Mouse (Mus musculus) neural tube, embryonic 15.5 days (tissue): Measurements from ENCODE around the gene Olfr2. TPM values are rescaled to one million over a fixed set of nuclear protein-coding genes. Genes with fewer than 3 reads are reported as not detected.
"Not testable (repeated sequence)": the region's sequence is repeated elsewhere in the genome, so short reads cannot be mapped to it uniquely, and the experiment has no call there.

Experiments used
- ATAC-seq: fragments of 200-750 bp; cut with Nextera tagmentation; 2 replicates; pipeline ENCODE4 v1.8.0; 2017; ENCODE audit warnings: mild to moderate bottlenecking, moderate TSS enrichment, moderate library complexity; ENCODE audit not compliant: low FRiP score
- H3K27ac ChIP-seq: fragments of 300-500 bp; sonication (generic); replicated peaks from 2 replicates; pipeline ENCODE4 v1.5.1; 2015; ENCODE audit warnings: mild to moderate bottlenecking, inconsistent platforms
- H3K27me3 ChIP-seq: fragments of 300-500 bp; sonication (generic); replicated peaks from 2 replicates; pipeline ENCODE4 v1.6.1; 2015; ENCODE audit warnings: inconsistent platforms
- H3K36me3 ChIP-seq: fragments of 300-500 bp; sonication (generic); 2 replicates; pipeline ENCODE4 v1.6.1; 2015; ENCODE audit warnings: inconsistent platforms
- H3K4me1 ChIP-seq: fragments of 300-500 bp; sonication (generic); 2 replicates; pipeline ENCODE4 v1.6.1; 2015; ENCODE audit warnings: inconsistent platforms
- H3K4me2 ChIP-seq: fragments of 300-500 bp; sonication (generic); 2 replicates; pipeline ENCODE4 v1.6.1; 2015; ENCODE audit warnings: inconsistent platforms, mild to moderate bottlenecking, moderate library complexity
- H3K4me3 ChIP-seq: fragments of 300-500 bp; sonication (generic); replicated peaks from 2 replicates; pipeline ENCODE4 v1.5.1; 2015; ENCODE audit warnings: mild to moderate bottlenecking, inconsistent platforms
- H3K9ac ChIP-seq: fragments of 300-500 bp; sonication (generic); replicated peaks from 2 replicates; pipeline ENCODE4 v1.6.1; 2015; ENCODE audit warnings: mild to moderate bottlenecking, inconsistent platforms
- H3K9me3 ChIP-seq: fragments of 300-500 bp; sonication (generic); replicated peaks from 2 replicates; pipeline ENCODE4 v1.6.1; 2016; ENCODE audit warnings: inconsistent platforms
- WGBS: fragments of 180-500 bp; shearing (Covaris S2); methylation state at CpG from one replicate; pipeline ENCODE4 v1.1.7; 2015; ENCODE audit warnings: mixed read lengths; 5-methylcytosine and 5-hydroxymethylcytosine counted together
- polyA plus RNA-seq: library from polyadenylated mRNA; unstranded; fragments of >200 nt; fragmentation: Nextera tagmentation; extraction: Ambion mirVana; gene quantifications from 2 replicates; pipeline ENCODE4 v1.2.1, GENCODE M21; 2015

The Olfr2 gene
- polyA plus RNA-seq = not detected in 2 replicates

DNA sequence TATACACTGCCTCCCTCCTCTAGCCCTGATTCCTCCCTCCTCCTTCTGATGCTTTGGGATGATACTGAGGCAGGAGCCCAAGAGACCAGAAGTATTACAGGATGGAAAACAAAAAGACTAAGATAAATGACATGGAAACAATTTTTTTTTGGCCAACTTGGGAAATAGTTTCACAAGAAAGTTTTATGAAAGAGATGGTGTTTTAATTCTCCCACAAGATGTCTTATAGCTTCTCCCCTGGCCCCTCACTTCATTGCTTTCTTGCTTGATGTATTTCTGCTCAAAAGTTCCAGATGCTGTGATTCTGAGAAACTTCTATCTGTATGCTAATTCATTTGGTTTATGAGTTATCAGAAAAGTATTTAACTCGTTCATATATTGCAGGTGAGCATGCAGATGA, at the start of gene Olfr2:
Olfr2 (minus strand) TSS at position 101 of the 400 bp plus-strand sequence.
- H3K4me2 ChIP-seq = no peak within 1 kb of the TSS
- no peaks in the 10 kb centered on the region for H3K27me3 ChIP-seq
- H3K4me3 ChIP-seq = no peak within 1 kb of the TSS
- no peaks in the 10 kb centered on the region for H3K4me1 ChIP-seq
- no peaks in the 10 kb centered on the region for H3K36me3 ChIP-seq
- no peaks in the 10 kb centered on the region for H3K9me3 ChIP-seq
- WGBS = 60% methylated on average over 1 of the region's 1 CpGs
- H3K9ac ChIP-seq = no peak within 1 kb of the TSS
- H3K27ac ChIP-seq = no peak within 1 kb of the TSS
- no peak for ATAC-seq

DNA sequence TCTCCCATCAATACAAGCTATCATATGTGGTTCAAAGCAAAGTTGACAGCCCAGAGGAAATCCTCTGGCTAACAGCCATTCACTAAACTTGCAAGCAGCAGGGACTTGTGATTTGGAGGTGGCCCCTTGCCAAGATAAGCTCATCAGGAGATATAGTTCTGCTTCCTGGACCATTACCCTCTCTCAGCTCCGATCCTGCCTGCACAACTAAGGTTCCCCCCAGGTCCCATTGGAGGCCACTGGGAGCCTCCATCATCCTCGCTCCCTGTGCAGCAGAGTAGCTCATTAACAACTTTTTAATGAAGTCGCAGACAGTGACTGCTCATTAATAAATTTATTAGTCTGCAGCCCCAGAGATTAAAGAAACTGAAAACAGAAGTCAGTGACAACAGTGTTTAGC, 41.7 kb upstream of the Olfr2 start:
- Histone ChIP-seq H3K27me3 (no peaks in the 10 kb centered on the region), H3K36me3 (no peaks in the 10 kb centered on the region), H3K4me3 (no peak overlapping the region), H3K4me1 (no peaks in the 10 kb centered on the region), H3K4me2 (no peak overlapping the region), H3K9me3 (no peaks in the 10 kb centered on the region), H3K27ac (no peak overlapping the region), H3K9ac (no peak overlapping the region)
- 0 out of 2 replicates have a peak, but pooled peaks have one; percentile 41 for ATAC-seq
- 40% methylated on average over 3 of the region's 3 CpGs for WGBS

DNA sequence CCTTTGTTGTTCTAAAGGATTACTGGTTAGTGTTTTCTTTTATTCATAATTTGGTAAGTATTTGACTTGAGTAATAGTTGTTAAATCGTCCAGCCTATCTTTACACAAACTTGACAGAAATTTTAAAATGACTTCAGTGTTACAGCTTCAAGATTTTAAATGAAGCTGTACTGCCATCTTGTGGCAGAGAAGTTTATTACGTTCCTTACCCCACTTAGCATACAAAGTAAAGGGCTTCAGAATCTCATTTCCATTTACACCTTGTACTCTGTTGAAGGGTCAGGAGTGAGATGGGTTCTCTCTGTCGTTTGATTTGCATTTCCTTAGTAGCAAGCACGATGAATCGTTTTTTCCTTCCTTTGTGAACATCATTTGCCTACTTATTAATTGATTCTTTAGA, 40.0 kb upstream of the Olfr2 start:
- 5% methylated on average over 5 of the region's 5 CpGs for WGBS
- no peaks in the 10 kb centered on the region for H3K9me3 ChIP-seq
- no peaks in the 10 kb centered on the region for H3K36me3 ChIP-seq
- no peak overlapping the region for H3K9ac ChIP-seq
- no peaks in the 10 kb centered on the region for H3K4me1 ChIP-seq
- peak; percentile 79; the same call in 1 of the 2 replicates for ATAC-seq
- no peak overlapping the region for H3K4me3 ChIP-seq
- H3K4me2 ChIP-seq = no peak overlapping the region
- no peaks in the 10 kb centered on the region for H3K27me3 ChIP-seq
- H3K27ac ChIP-seq = no peak overlapping the region

DNA sequence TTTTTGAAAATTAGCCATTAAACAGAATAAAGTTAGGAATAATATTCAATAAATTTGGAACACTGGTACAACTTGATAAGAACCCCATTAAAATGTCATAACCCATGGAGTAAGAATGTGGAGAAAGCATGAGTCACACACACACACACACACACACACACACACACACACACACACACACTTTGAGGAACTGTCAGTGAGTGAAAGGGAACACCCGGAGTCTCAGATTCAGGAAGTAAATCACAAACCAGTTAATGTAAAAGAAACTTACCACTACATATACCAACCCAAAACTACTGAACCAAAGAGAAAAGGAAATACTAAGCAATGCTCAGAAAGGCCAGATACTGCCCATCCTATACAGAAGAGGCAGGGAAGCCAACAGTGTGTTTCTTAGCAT, 38.5 kb upstream of the Olfr2 start:
- Histone ChIP-seq H3K27me3 (no peaks in the 10 kb centered on the region), H3K9ac (no peak overlapping the region), H3K4me1 (no peaks in the 10 kb centered on the region), H3K4me3 (no peak overlapping the region), H3K36me3 (no peaks in the 10 kb centered on the region), H3K4me2 (no peak overlapping the region), H3K27ac (no peak overlapping the region), H3K9me3 (no peaks in the 10 kb centered on the region)
- ATAC-seq = no peak
- WGBS = 78% methylated on average over 1 of the region's 1 CpGs

DNA sequence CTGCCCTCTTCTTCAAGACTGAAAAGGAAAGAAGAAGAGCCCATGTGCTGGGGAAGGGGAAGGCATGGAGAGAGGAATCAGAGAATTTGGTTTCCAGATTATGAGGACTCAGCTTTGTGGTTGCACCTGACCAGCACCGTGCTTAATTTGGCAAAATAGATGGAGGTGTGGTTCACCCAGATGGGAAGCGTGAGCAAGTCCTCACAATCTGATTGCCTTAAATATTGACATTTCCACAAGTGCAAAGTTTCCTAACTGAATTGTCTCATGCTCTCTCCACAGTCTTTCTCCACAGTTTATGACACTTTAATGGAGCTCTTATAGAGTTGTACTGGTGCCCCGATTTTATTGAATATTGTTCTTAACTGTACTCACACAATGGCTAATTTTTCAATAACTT, 37.3 kb upstream of the Olfr2 start:
- Histone ChIP-seq H3K9me3 (no peaks in the 10 kb centered on the region), H3K4me2 (no peak overlapping the region), H3K9ac (no peak overlapping the region), H3K36me3 (no peaks in the 10 kb centered on the region), H3K27ac (no peak overlapping the region), H3K4me3 (no peak overlapping the region), H3K27me3 (no peaks in the 10 kb centered on the region), H3K4me1 (no peaks in the 10 kb centered on the region)
- WGBS = 88% methylated on average over 3 of the region's 3 CpGs
- ATAC-seq = no peak

DNA sequence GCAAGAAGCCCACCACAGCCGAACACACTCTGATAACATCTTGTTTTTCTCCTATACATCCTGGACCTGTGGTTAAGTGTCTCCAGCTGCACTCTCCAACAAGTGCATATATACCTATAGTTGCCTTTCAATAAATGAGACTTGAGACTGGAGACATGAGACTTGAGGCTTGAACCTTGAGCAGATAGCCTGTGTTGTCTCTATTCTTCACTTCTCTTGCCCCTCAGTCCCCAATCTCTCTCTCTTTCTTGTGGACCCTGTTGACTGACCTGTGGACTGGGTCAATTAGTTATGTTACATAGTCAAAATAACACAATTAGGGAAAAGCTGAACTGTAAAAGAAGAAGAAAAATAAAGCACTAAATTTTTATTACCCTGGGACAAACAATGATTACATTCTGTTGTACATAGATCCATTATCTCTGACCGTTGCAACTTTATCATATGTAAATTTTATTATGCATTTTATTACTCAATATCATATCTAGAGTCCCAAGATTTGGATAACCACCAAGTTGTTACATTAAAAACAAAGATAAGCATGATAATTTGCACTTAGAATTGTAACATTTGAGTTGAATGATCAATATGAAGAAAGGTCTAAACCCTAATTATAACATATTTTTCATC, 34.2 kb upstream of the Olfr2 start:
- no peak for ATAC-seq
- WGBS = 79% methylated on average over 2 of the region's 2 CpGs
- Histone ChIP-seq H3K9me3 (no peaks in the 10 kb centered on the region), H3K4me2 (no peak overlapping the region), H3K36me3 (no peaks in the 10 kb centered on the region), H3K27ac (no peak overlapping the region), H3K4me1 (no peaks in the 10 kb centered on the region), H3K27me3 (no peaks in the 10 kb centered on the region), H3K9ac (no peak overlapping the region), H3K4me3 (no peak overlapping the region)

DNA sequence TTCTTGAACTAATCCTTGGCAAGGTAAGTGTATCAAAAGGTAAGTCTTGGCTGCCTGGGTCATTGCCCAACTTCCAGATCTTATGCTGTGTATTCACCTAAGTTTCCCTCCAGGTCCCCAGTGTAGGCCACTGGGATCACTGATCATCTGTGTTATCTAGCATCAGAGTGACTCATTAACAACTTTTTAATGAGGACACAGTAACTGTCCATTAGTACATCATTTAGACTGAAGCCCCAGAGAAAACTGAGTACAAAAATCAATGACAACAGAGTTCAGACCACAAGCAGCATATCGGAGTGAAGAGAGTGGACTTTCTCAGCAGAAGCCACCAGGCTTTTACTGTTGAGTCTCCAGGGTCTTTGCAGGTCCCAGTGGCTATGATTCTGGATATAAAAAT, 25.0 kb upstream of the Olfr2 start, which contains the start of gene Olfr713:
Olfr713 (plus strand) TSS at position 301 of the 400 bp plus-strand sequence.
- ATAC-seq = no peak
- Histone ChIP-seq H3K4me1 (no peaks in the 10 kb centered on the region), H3K9ac (no peak within 1 kb of the TSS), H3K4me3 (no peak within 1 kb of the TSS), H3K9me3 (no peaks in the 10 kb centered on the region), H3K27ac (no peak within 1 kb of the TSS), H3K36me3 (no peaks in the 10 kb centered on the region), H3K4me2 (no peak within 1 kb of the TSS), H3K27me3 (no peaks in the 10 kb centered on the region)
- WGBS = 89% methylated on average over 1 of the region's 1 CpGs

DNA sequence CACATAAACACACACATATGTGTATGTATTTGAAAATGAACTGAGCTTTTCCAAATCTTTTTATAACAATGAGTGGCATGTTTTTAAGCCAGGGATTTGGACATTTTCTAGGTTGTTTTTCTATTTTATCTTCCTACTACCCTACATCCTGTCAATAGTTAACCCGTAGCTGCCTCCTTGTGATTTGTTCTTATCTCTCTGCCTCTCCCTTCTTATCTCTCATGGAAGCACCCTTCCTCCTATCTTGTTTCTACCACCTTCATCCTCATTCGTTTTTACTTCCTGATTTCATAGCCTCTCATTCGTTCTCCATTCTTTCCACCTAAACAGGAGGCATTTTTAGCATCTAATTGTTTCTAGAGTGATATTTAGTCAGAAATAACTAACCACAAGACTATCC, 1.7 kb downstream of the Olfr2 start:
- Histone ChIP-seq H3K4me1 (no peaks in the 10 kb centered on the region), H3K27ac (no peak overlapping the region), H3K4me3 (no peak overlapping the region), H3K9ac (no peak overlapping the region), H3K4me2 (no peak overlapping the region), H3K9me3 (no peaks in the 10 kb centered on the region), H3K36me3 (no peaks in the 10 kb centered on the region), H3K27me3 (no peaks in the 10 kb centered on the region)
- ATAC-seq = no peak
- WGBS = 76% methylated on average over 3 of the region's 3 CpGs

DNA sequence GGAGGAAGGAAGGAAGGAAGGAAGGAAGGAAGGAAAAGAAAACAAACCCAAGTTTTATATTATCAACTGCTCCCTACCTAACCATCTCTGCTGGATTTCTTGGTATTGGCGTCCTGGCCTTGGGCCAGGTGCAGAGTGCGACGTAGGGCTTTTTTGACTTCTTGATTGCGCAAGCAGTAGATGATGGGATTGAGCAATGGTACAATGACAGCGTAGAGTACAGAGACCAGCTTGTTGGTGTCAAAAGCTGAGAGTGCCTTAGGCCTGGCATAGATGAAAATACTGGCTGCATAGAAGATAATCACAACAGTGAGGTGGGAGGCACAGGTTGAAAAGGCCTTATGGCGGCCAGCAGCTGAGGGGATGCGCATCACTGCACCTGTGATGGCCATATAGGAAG, 5.1 kb downstream of the Olfr2 start:
- H3K27me3 ChIP-seq = no peaks in the 10 kb centered on the region
- H3K4me1 ChIP-seq = no peaks in the 10 kb centered on the region
- no peaks in the 10 kb centered on the region for H3K9me3 ChIP-seq
- no peak overlapping the region for H3K4me3 ChIP-seq
- WGBS = 92% methylated on average over 7 of the region's 7 CpGs
- H3K9ac ChIP-seq = no peak overlapping the region
- ATAC-seq = no peak
- no peaks in the 10 kb centered on the region for H3K36me3 ChIP-seq
- H3K27ac ChIP-seq = no peak overlapping the region
- H3K4me2 ChIP-seq = no peak overlapping the region

DNA sequence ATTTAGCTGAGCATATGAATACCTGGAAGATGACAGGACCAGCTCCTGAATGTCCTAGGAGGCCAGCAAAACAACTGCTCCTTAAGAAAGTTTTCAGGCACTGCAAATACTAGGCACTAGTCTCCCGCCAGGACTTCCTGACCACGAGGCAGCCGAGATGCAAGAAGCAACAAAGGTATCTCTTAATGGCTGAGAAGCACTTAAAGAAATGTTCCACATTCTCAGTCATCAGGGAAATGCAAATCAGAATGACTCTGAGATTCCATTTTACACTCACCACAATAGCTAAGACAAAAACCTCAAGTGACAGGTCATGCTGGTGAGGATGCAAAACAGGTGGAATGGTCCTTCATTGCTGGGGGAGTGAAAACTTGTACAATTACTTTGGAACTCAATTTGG, 20.6 kb downstream of the Olfr2 start:
- Histone ChIP-seq H3K4me3 (no peak overlapping the region), H3K4me1 (no peaks in the 10 kb centered on the region), H3K27ac (no peak overlapping the region), H3K9ac (no peak overlapping the region), H3K4me2 (no peak overlapping the region), H3K36me3 (no peaks in the 10 kb centered on the region), H3K9me3 (no peaks in the 10 kb centered on the region; the same call in 1 of the 2 replicates), H3K27me3 (no peaks in the 10 kb centered on the region)
- 94% methylated on average over 3 of the region's 3 CpGs for WGBS
- no peak for ATAC-seq

DNA sequence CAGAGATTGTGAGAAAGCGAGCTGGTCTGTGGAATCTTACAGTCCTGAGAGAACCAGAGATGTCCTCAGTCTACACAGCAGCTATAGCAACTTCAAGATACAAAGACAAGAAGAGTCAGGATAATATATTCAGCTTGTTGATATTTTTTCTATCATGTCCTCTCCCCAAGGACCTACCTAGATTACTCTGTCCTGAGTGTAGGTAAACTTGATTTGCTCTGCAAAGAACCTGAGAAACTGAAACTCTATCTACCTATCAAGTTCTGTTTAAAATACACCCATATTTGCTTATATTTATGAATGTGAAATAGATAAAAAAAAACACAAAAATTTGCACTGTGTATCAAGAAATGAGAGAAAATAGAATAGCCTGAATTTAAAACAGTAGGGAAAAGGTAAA, 30.5 kb downstream of the Olfr2 start, which contains the start of gene Olfr711:
Olfr711 (minus strand) TSS at position 101 of the 400 bp plus-strand sequence.
- Histone ChIP-seq H3K27me3 (no peaks in the 10 kb centered on the region), H3K9ac (no peak within 1 kb of the TSS), H3K4me1 (no peaks in the 10 kb centered on the region), H3K27ac (no peak within 1 kb of the TSS), H3K4me3 (no peak within 1 kb of the TSS), H3K36me3 (no peaks in the 10 kb centered on the region), H3K9me3 (no peaks in the 10 kb centered on the region), H3K4me2 (no peak within 1 kb of the TSS)
- ATAC-seq = no peak
- WGBS = 88% methylated on average over 1 of the region's 1 CpGs

DNA sequence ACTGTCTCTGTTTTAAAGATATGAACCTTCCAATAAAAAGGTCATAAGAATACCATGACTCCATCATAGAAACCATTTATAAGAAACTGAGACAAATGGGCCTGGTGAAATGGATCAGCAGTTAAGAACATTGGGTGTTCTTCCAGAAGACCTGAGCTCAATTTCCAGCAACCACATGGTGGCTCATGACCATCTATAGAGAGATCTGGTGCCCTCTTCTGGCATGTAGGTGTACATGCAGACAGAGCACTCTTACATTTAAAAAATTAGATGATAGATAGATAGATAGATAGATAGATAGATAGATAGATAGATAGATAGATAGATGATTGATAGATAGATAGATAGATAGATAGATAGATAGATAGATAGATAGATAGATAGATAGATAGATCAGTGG, 38.4 kb downstream of the Olfr2 start:
- H3K9me3 ChIP-seq, H3K27ac ChIP-seq, H3K4me2 ChIP-seq, H3K27me3 ChIP-seq, ATAC-seq, H3K9ac ChIP-seq, H3K4me3 ChIP-seq, H3K4me1 ChIP-seq, H3K36me3 ChIP-seq: not testable (repeated sequence)
